Mouse (Mus musculus): ENCODE results near the gene Cbll1. TPM values are rescaled to one million over a fixed set of nuclear protein-coding genes. Genes with fewer than 3 reads are reported as not detected.

Cbll1 gene
- polyA plus RNA-seq, 1 experiment from 2014 or later = 19.5 TPM

- ATAC-seq (ENCODE audit: insufficient read depth) = no peak
Measured at GRCm38 (mm10) chr12:31456271-31456670, 43.1 kb downstream of the Cbll1 start.

DNA sequence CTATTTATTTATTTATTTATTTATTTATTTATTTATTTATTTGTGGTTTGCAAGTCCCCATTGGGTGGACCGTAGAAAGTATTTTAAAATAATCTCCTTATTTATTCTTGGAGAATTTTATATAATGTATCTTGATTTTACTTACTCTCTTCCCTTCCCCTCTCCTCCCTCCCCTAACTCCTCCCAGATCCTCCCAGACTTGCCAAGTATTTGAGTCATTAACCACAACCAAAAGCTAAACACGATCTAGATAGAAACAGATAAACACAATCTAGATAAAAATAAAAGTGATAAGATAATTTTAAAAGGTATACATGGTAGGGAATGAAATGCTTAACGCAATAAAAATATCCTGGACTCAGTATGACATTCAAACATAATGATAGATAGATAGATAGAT lies 50.1 kb downstream of the Cbll1 start:
- no peak overlapping the region for H3K4me2 ChIP-seq
- H3K36me3 ChIP-seq (ENCODE audit: insufficient read depth) = no peaks in the 10 kb centered on the region
- H3K9ac ChIP-seq = no peak overlapping the region
- H3K27ac ChIP-seq (ENCODE audit: low read depth) = no peak overlapping the region
- ATAC-seq (ENCODE audit: insufficient read depth) = no peak
- H3K27me3 ChIP-seq (ENCODE audit: insufficient read depth, low read length) = no peaks in the 10 kb centered on the region
- H3K4me1 ChIP-seq (ENCODE audit: insufficient read depth) = no peaks in the 10 kb centered on the region
- H3K4me3 ChIP-seq (ENCODE audit: low read depth, low read length) = no peak overlapping the region
- H3K9me3 ChIP-seq (ENCODE audit: low read depth, low read length) = no peaks in the 10 kb centered on the region
- DNase-seq = no peak
- 79% methylated on average over 3 of the region's 3 CpGs for WGBS
- TF ChIP-seq CTCF (IDR thresholded peaks at IDR 0.05; ENCODE audit: low read depth) = no peak

More at GRCm38 (mm10) chr12:31456271-31456670, 43.1 kb downstream of the Cbll1 start:
- no peak overlapping the region for H3K4me2 ChIP-seq
- DNase-seq = no peak
- no peak overlapping the region for H3K9ac ChIP-seq
- H3K36me3 ChIP-seq (ENCODE audit: insufficient read depth) = no peaks in the 10 kb centered on the region
- 82% methylated on average over 9 of the region's 9 CpGs for WGBS
- H3K4me1 ChIP-seq (ENCODE audit: insufficient read depth) = no peaks in the 10 kb centered on the region
- TF ChIP-seq CTCF (IDR thresholded peaks at IDR 0.05; ENCODE audit: low read depth) = no peak
- no peak overlapping the region for H3K4me3 ChIP-seq (ENCODE audit: low read depth, low read length)
- H3K27ac ChIP-seq (ENCODE audit: low read depth) = no peak overlapping the region
- H3K27me3 ChIP-seq (ENCODE audit: insufficient read depth, low read length) = no peaks in the 10 kb centered on the region
- no peaks in the 10 kb centered on the region for H3K9me3 ChIP-seq (ENCODE audit: low read depth, low read length)

- H3K4me1 ChIP-seq (ENCODE audit: insufficient read depth) = no peaks in the 10 kb centered on the region
- no peak overlapping the region for H3K27ac ChIP-seq (ENCODE audit: low read depth)
- TF ChIP-seq CTCF (IDR thresholded peaks at IDR 0.05; ENCODE audit: low read depth) = no peak
- peak overlapping the region; percentile 51 for H3K4me2 ChIP-seq
- ATAC-seq (ENCODE audit: insufficient read depth) = no peak; the same call in 1 of the 2 replicates
- peak; percentile 69 for DNase-seq
- no peaks in the 10 kb centered on the region for H3K36me3 ChIP-seq (ENCODE audit: insufficient read depth)
- no peak overlapping the region for H3K9ac ChIP-seq
- no peaks in the 10 kb centered on the region for H3K9me3 ChIP-seq (ENCODE audit: low read depth, low read length)
- no peaks in the 10 kb centered on the region for H3K27me3 ChIP-seq (ENCODE audit: insufficient read depth, low read length)
- H3K4me3 ChIP-seq (ENCODE audit: low read depth, low read length) = no peak overlapping the region
- 29% methylated on average over 6 of the region's 6 CpGs for WGBS
Measured at GRCm38 (mm10) chr12:31444827-31445226, 54.6 kb downstream of the Cbll1 start.

DNA sequence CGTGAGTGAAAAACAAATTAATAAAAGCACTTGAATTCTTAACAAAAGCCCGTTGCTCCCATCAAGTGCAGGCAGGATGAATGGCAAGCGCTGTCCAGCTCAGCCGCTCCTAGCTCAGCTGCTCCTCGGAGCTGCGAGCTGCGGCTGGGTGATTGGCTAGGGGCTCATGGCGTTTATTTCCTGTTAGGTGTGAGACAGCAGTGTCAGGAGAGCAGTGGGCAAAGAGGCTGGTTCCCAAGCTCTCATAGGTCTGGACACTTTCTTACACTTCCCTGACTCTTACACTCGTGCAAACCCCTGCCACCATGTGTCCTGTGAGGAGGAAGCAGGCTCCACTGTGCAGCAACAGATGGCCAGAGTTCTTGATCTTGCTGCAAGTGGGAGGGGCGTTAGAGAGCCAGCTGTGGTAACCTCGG lies 55.3 kb downstream of the Cbll1 start:
- DNase-seq (peak; percentile 84), ATAC-seq (ENCODE audit: insufficient read depth) (peak; percentile 88)
- Histone ChIP-seq H3K27me3 (ENCODE audit: insufficient read depth, low read length) (no peaks in the 10 kb centered on the region), H3K9ac (no peak overlapping the region), H3K4me2 (peak overlapping the region; percentile 51), H3K4me3 (ENCODE audit: low read depth, low read length) (no peak overlapping the region; the same call in 1 of the 2 replicates), H3K4me1 (ENCODE audit: insufficient read depth) (no peaks in the 10 kb centered on the region), H3K27ac (ENCODE audit: low read depth) (no peak overlapping the region), H3K36me3 (ENCODE audit: insufficient read depth) (no peaks in the 10 kb centered on the region), H3K9me3 (ENCODE audit: low read depth, low read length) (no peaks in the 10 kb centered on the region)
- no peak for TF ChIP-seq CTCF (IDR thresholded peaks at IDR 0.05; ENCODE audit: low read depth)
- WGBS = under 1% methylated on average over 11 of the region's 11 CpGs

- Histone ChIP-seq H3K4me1 (ENCODE audit: insufficient read depth) (no peaks in the 10 kb centered on the region), H3K27ac (ENCODE audit: low read depth) (no peak overlapping the region)
Measured at GRCm38 (mm10) chr12:31439612-31440011, 59.8 kb downstream of the Cbll1 start.

GRCm38 (mm10) chr12:31437791-31438190 lies 61.6 kb downstream of the Cbll1 start:
- WGBS = 44% methylated on average over 6 of the region's 6 CpGs
- H3K4me2 ChIP-seq = no peak overlapping the region
- TF ChIP-seq CTCF (IDR thresholded peaks at IDR 0.05; ENCODE audit: low read depth) = no peak

More at GRCm38 (mm10) chr12:31439612-31440011, 59.8 kb downstream of the Cbll1 start:
- TF ChIP-seq CTCF (IDR thresholded peaks at IDR 0.05; ENCODE audit: low read depth) = no peak
- ATAC-seq (ENCODE audit: insufficient read depth) (no peak), DNase-seq (no peak)
- Histone ChIP-seq H3K27me3 (ENCODE audit: insufficient read depth, low read length) (no peaks in the 10 kb centered on the region), H3K9ac (no peak overlapping the region), H3K9me3 (ENCODE audit: low read depth, low read length) (no peaks in the 10 kb centered on the region), H3K36me3 (ENCODE audit: insufficient read depth) (no peaks in the 10 kb centered on the region), H3K4me3 (ENCODE audit: low read depth, low read length) (no peak overlapping the region), H3K4me2 (no peak overlapping the region)
- WGBS = 62% methylated on average over 2 of the region's 2 CpGs

More at GRCm38 (mm10) chr12:31437791-31438190, 61.6 kb downstream of the Cbll1 start:
- H3K4me3 ChIP-seq (ENCODE audit: low read depth, low read length) = no peak overlapping the region
- DNase-seq (no peak), ATAC-seq (ENCODE audit: insufficient read depth) (no peak)
- no peaks in the 10 kb centered on the region for H3K9me3 ChIP-seq (ENCODE audit: low read depth, low read length)
- H3K36me3 ChIP-seq (ENCODE audit: insufficient read depth) = no peaks in the 10 kb centered on the region
- no peak overlapping the region for H3K9ac ChIP-seq
- no peaks in the 10 kb centered on the region for H3K4me1 ChIP-seq (ENCODE audit: insufficient read depth)
- no peak overlapping the region for H3K27ac ChIP-seq (ENCODE audit: low read depth)
- H3K27me3 ChIP-seq (ENCODE audit: insufficient read depth, low read length) = no peaks in the 10 kb centered on the region

Other genes starting within 250 kb of the Cbll1 start
- 118 and 123 TPM in 2 replicates for gene Lamb1, start 234.4 kb downstream of the Cbll1 start, polyA plus RNA-seq (2014; fragmentation: Nextera tagmentation; extraction: Ambion mirVana)
- gene Dld, start 148.2 kb downstream of the Cbll1 start, polyA plus RNA-seq (2014; fragmentation: Nextera tagmentation; extraction: Ambion mirVana) = 124 and 128 TPM in 2 replicates
- not detected in 2 replicates for gene Slc26a3, start 108.7 kb downstream of the Cbll1 start, polyA plus RNA-seq (2014; fragmentation: Nextera tagmentation; extraction: Ambion mirVana)
- gene Slc26a4, start 60.4 kb upstream of the Cbll1 start, polyA plus RNA-seq (2014; fragmentation: Nextera tagmentation; extraction: Ambion mirVana) = not detected in 2 replicates
- gene Bcap29, start 135.0 kb upstream of the Cbll1 start, polyA plus RNA-seq (2014; fragmentation: Nextera tagmentation; extraction: Ambion mirVana) = 33.5 and 33.9 TPM in 2 replicates
- gene Dus4l, start 155.2 kb upstream of the Cbll1 start, polyA plus RNA-seq (2014; fragmentation: Nextera tagmentation; extraction: Ambion mirVana) = 12.1 and 13.6 TPM in 2 replicates
- 34.0 and 37.0 TPM in 2 replicates for gene Cog5, start 155.3 kb upstream of the Cbll1 start, polyA plus RNA-seq (2014; fragmentation: Nextera tagmentation; extraction: Ambion mirVana)
- 0.51 and 0.54 TPM in 2 replicates for gene Gpr22, start 214.3 kb upstream of the Cbll1 start, polyA plus RNA-seq (2014; fragmentation: Nextera tagmentation; extraction: Ambion mirVana)